Mouse (Mus musculus): ENCODE measurements at regions not wholly inside any gene's neighbourhood (a gene's known extent, or its start where the extent isn't known, plus 50 kb on each side); places are given as distances from the start of the nearest gene placed in this dataset.

DNA sequence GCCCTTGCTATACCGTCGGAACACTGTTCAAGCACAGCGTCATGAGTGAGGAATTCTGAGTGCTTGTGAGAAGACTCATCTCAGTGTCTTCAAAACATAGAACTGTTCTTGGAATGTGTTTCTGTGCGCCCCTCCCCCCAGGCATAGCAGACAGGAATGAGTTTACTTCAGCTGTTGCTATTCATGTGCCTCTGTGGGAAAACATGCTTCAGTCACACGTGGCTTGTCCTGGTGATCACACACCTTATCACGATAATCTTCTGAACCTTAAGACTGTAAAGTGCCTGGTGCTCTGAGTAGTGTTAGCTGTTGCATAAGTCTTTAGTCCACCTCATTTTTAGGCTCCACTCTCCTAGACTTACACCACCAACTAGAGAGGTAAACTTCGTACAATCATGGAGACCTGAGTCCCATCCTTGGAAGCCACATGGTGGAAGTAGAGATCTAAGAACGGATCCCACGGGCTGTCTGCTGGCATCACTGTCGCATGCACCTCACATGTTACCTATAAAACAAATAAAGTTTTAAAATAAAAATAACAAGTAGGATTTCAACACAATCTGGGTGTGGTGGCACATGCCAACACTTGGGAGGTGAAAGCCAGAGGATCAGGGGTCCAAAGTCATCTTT is 1143.8 kb downstream of the 4930447A16Rik start:
- no peak for DNase-seq

DNA sequence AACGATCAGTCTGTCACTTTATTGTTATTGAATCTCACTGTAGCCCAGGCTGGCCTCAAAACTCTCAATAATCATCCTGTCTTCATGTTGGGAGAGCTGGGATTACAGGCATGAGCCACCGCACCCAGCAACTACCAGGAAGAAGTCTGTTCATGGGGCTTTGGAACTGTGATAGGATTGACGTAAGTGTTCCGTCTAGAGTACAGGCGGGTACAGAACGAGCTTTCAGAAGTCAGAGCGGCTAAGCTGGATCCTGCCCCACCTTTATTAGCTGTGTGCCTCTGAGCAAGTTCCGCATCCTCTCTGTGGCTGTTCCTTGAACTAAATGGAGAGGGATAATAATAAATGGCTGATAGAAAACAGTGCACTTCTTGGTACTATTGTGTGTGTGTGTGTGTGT is 1144.8 kb downstream of the 4930447A16Rik start:
- no peak for DNase-seq

DNA sequence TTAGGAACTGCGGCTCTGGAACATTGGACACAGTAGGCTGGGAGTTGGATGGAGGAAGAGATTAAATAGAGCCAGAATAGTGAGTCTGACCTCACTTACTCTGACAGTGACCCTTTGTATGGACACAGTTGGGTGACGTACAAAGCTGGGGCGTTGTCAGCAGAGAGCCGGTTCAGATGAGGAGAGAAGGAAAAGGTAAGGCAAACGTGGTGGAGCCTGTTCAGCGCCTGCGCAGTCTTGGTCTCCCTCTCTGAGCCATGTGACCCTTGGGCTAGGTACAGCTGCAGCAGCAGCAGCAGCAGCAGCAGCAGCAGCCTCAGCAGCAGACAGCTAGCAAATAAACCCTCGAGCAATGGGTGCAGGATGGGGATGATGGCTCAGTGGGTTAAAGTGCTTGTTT is 1145.4 kb downstream of the 4930447A16Rik start:
- no peak for DNase-seq

DNA sequence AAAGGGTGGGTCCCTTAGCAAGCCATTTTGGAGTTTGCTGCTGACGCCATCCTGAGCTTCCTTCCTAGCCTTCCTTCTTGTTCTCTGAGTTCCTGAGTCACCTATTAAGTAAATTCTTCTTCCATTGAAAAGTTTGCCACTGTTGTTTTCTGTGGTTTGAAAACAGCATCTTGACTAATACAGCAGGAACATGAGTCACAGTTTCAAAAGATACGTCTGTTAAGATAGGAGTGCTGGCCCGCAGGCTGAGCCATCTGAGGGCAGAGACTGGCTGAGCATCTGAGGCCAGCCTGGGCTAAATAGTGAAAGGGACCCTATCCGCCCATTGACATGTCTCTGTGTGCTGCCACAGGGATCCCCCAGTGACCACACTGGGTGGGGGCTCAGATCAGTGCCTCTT is 1147.3 kb downstream of the 4930447A16Rik start:
- DNase-seq: no peak

DNA sequence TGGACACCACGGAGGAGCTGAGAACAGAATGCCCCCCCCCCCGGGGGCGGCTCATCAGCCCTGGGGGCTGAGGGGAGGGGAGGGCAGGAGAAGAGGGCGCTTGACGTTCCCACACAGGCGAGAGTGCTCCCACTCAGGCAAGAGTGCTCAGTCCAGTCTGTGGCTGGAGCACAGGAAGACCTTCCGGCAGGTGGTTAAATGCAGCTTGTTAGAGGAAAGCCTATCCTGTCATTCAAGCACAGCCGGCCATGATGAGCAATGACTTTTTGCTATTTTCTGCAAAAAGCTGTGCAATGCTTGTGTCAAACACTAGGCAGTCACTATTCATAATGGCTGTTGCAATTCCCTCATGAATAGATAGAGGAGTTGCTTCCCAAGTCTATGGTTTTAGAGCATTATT is 1149.1 kb downstream of the 4930447A16Rik start:
- no peak for DNase-seq

DNA sequence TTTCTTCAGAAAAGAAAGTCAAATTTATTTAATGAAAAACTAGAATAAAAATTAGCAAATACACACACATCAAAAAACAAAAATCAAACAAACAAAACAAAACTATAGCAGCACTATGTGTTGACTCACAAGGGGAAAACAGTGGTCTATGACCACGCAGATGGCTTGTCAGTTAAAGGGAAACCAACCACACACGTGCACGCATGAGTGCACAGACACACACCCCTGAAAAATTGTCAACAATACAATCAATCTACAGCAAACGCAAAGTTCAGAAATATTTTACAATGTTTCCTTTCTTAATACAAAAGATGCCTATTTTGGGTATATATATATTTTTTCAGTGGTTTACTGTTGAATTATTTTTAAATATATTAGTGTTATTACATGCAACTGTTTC is 1149.9 kb downstream of the 4930447A16Rik start:
- no peak for DNase-seq

DNA sequence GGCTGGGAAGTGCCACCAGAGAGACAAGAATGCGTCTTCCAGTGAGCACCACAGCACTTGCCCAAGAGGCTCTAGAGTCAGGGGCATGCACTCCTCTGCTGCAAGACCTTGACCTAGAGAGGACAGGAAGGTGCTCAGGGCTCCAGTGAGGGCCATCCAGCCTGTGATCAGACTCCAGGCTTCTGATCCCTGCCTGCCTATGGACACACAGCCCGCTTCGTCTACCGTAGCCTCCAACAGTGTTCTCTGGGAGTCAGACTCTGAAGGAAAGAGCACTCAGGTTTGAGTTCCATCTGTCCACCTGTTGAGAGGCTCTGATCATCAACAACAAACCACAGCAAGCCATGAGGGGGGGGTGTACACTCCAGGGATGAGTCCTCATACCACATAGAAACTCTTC is 1152.3 kb downstream of the 4930447A16Rik start:
- no peak for DNase-seq

DNA sequence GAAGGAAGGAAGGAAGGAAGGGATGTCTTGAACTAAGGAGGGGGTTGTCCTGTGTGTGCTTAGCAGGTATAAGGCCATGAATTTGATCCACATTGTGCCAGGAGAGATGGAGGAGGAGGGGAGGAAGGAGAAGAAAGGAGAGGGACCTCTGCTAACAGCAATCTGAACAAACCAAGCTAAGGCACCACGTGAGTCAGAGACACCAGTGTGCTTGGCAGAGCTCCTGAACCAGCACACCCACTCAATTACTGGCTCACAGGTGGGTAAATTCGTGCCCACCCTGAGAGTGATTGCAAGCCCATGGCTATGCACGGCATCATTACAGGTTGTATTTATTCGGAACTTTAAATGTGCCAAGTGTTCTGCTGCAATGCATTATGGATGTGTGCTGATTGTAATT is 1154.1 kb downstream of the 4930447A16Rik start:
- no peak for DNase-seq

DNA sequence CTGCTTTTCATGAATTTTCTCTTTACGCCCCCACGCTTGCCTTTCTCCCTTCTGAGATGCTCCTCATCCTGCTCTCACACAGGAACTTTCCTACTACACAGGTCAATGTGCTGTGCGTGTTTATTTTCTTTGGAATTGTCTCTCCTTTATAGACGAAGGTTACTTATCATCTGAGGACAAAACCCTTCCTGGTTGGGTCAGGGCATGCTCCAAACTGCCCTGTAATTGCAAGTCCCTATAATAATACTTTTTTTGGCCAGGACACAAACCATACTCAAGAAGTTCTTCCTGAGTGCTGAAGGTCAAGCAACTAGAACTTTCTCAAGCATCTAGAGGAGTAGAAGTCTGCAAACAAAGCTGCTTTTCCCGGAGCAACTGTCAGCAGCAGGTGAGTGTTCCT is 1158.1 kb downstream of the 4930447A16Rik start:
- DNase-seq: no peak

DNA sequence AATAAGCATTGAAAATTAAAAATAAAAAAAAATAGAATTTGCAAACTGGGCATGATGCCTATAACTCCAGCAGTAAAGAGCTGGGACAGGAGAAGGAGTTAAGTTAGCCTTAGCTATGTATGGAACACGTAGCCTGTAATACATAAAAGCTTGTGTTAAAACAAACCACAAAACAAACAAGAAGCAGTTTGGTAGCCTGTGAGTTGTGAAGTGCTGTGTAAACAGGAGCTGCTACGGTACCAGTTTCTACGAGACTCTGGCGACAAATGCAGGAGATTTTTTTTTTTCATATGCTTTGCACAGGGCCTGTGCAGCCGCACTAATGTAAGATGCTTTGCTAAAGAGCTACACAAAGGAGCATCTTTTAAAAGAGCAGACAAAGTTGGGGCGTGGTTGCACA is 1159.1 kb downstream of the 4930447A16Rik start:
- DNase-seq: no peak

DNA sequence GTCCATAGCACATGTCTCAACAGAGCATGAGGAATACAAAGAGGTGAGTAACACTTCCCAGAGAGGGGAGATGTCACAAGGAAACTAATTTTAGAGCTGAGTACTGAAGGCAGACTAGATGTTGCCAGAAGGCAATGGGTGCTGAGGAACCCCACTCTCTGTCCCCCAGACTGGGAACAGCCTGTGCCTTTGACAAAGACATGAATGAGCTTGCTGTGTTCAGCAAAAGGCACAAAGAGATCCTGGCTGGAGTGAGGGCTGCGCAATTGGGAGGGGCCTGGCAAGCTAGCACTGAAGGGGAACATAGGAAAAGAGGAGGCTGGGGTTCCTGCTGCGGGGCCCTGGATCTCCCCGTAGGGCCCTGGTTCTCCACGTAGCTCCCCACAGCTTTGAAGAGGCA is 1160.3 kb downstream of the 4930447A16Rik start:
- DNase-seq: no peak

DNA sequence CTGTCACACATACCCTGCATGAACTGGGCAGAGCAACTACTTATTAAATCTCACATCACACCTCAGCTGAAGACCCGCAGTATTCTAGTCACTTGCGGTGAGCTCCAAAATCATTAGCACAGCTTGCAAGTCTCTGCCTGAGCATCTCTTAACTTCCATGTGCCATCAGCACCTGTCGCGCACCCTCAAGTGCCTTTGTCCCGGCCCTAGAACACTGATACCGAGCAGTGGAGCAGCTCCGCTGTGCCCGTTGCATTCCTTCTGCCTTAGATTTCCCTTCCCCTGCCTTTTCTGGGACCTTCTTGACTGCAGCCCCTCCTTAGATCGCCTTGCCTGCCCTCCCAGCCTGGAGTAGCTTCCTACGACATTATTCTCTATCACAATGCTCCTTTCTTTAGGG is 1161.2 kb downstream of the 4930447A16Rik start:
- no peak for DNase-seq

DNA sequence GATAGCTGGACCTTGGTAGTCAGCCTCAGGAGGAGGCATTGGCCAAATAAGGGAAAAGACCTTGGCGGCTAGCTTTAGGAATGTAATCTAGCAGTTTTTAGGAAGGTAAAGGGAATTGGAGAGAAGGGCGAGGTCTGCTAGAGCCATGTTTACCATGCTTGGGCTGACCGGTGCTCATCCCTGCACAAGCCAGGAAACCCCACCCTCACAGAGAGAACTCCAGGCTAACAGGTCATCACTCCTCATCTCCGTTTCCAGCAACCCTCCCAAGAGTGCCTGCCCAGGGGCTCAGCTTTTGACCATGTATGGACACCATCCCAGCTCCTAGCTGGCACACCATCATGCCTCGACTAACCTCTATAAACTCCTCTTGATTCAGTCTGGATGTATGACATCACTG is 1162.9 kb downstream of the 4930447A16Rik start:
- DNase-seq: no peak

DNA sequence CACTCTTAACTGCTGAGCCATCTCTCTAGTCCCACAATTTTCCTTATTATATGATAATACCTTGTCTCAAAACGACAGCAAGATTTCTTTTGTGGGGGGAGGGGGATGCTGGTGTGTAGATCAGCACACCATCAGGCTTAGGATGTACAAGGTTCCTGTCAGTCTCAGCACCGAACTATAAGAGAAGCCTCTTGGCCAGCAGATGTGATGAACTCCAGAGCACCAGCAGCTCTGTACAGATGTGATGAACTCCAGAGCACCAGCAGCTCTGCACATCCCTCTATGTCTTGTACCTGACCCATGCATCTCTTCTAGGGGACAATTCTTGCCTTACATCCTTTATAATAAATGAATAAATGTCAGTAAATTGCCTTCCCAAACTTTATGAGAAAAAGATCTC is 1163.7 kb downstream of the 4930447A16Rik start:
- DNase-seq: no peak

DNA sequence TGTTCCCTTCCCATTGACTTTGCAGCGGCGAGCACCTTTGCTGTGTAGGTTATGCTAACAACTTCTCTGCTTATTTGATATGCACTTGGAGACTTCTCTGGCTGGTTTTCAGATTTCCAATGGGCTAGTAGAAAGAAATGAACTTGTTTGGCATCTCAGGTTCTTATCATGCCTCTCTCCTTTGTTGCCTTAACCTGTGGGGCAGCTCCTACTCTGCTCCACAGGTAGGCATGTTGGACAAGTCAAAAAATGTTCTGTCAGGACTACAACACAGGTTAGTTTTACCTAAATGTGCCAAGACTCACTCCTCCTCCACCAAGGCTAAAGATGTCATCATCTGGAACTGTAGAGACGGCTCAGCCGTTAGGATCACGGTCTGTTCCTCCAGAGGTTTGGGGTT is 1164.3 kb downstream of the 4930447A16Rik start:
- DNase-seq: no peak

DNA sequence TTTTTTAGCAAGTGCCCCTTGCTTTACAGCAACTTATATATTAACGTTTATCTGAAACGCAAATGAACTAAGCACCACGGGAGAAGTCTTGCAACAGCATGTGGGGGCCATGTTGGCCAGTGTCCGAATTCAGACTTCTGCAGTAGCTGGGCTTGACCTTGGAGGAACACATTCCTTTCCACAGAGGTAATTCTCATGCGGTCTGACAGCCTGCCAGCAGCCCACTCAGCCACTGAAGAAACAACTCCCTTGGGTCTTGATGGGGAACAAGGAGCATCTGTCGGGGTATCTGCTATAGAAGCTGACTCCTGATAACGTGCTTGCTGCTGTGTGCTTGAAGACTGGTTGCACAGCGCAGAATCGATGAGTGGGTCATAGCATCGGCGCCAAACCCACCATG is 1168.7 kb downstream of the 4930447A16Rik start:
- no peak for DNase-seq

DNA sequence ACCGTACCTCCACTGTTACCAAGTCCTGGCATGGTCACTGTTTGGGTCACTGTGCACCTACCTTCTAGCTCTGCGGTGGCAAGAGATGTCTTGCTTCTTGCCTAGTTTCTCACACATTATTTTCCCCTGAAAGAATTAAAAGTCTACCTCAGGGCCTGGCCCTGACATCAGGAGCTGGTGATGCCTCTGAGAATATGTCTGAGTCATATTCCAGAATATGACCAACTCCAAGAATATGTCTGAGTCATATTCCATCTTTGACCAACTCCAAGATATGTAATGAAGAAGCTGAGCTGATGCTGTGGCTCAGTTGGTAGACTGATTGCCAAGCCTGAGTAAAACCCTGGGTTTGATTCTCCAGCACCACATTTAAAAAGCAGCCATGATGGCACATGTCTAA is 1169.4 kb downstream of the 4930447A16Rik start:
- no peak for DNase-seq

DNA sequence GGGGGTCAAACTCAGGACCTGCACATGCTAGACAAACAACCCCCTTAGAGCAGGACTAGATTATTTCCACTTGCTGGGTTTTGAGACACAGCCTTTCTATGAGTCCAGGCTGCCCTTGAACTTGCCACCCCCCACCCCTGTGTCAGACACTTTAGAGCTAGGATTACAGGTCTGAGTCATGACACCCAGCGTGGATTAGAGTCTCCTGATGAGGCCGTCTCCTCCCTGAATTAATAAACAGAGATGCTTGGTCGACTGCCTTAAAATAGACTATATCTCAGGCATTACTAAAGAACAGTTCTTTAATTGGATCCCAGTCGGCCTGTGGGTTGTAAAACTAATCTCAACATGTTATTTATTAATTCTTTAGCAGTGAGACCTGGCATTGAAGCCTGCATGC is 1170.5 kb downstream of the 4930447A16Rik start:
- no peak for DNase-seq

DNA sequence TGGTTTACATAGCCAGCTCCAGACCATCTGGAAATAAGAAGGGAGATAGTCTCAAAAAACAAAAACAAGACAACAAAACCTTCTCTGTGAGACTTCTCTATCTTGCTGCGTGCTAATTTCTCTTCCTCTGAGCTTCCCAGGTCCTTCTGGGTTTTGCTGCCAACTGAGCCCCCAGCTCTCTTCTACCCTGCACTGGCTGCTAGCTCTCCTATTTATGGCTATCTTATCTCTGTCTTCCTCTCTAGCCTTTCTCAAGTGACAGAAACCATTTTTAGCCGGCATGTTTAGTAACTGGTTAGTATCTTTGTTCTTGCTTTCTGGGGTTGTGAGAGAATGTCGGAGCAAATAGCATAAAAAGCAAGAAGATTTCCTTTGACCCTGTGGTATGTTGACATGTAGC is 1172.1 kb downstream of the 4930447A16Rik start:
- DNase-seq: no peak

DNA sequence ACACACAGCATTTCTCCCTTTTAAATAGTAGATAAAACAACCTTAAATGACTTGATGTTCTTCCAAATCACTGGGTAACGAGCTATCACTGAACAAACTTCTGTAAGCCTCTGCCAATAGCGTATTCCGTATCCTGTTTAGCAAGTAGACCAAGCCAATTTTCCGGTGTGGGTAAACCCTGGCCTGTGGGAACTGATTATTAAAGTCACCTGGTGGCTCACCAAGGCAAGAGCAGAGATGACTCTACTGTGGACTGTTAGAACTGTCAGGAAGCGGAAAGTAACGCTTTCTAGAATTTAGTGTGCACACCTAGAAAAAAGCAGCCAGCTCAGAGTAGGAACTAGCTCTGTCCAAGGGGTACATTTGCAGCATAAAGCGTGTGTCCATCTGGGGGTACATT is 1176.1 kb downstream of the 4930447A16Rik start:
- no peak for DNase-seq

DNA sequence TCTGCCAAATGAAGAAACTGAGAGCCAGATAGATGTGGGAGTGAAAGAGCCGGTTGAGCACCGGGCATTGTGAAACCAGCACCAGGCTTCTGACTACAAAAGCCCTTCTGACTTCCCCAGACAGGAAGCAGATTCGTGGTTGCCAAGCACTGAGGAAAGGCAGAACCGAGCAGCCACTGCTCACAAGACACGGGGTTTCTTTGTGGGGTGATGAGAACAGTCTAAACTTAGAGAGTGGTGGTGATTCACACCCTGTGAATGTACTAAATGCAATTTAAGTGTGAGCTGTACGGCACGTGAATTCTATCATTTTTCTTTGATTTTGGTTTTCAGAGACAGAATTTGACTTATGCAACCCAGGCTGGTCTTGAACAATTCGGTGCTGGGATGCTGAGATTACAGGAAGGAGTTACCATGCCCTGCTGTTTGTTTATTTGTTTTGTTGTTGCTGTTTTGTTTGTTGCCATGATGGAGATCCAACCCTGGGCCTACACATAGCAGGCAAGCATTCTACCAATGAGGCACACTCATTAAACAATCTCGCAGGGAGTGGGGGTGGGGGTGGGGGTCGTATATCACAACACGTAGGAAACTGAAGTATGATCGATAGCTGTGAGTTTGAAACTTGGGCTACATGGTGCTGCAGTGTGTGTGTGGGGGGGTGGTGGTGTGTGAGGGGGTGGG is 1177.0 kb downstream of the 4930447A16Rik start:
- DNase-seq: peak; percentile 37 to 46

DNA sequence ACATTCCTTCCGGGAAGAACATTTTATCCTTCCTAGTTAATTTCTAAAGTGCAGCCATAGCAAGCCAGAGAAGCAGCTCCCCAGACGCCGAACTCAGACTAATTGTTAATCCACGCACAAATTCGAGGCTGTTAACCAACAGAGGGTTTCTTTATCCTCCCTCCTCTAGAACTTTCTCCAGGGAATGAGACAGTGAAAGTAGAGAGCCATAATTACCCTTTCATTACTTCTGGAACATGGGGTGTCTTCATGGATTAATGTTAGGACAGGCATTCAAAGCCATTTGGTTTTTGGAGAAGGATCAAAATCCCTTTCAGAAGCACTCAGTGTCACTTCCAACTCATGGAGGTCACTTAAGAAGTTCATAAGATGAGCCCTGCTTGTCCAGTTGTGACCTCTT is 1178.6 kb downstream of the 4930447A16Rik start:
- DNase-seq: no peak

DNA sequence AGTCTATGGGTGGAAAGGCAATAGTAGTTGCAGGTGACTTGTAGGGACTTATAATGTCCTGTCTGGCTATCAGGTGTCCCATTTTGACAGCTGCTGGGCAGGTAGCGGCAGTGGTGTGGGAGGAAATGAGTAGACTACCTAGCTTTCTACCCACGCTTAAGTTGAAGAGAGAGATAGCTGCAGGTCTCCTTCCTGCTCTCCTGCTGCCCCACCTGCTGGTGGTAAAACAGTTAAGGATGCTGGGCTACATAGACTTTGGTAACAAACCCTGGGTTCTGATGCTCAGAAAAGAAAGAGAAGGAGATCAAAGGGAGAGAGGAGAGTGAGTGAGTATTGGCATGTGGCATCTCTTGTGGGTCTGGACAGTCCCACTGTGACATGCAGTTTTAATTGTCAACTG is 1182.0 kb downstream of the 4930447A16Rik start:
- peak; percentile 24 to 54 for DNase-seq

DNA sequence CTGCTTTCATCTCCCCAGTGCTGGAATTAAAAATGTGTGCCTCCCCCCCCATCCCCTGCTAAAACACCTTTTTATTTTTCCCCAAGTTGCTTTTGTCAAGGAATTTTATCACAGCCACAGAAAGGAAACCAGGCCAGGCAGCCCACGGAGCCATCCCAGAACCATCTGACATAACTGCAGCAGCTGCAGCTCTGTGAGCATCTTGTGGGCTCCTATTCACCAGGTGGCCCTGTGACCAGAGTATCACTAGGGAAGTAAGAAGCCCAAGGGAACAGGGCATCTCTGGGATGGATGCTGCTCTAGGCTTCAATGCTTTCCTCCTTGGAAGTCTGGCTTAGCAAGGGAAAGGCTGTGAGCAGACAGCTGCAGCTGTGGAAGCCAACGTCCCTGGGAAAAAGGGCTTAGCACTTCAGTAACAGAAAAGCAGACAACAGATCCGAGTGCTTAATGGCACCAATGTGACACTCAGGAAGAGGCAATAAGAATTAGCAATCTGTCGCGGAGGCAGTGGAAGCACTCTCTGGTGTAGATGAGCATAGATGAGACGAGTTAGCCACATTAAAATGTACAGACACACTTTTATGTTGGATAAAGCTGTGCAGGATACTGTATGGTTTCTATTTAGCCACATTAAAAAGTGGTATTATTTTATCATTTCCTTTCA is 1183.0 kb downstream of the 4930447A16Rik start:
- DNase-seq: no peak
